Mouse (Mus musculus) cerebellum, adult 2 months (tissue): ENCODE results near the gene Dst.

Experiments
- CTCF ChIP-seq: fragments of 200-500 bp; IDR thresholded peaks from 2 replicates; pipeline ENCODE4 v1.5.1; 2011; ENCODE audit warnings: low read depth, mild to moderate bottlenecking, control low read depth, low read length, moderate library complexity, borderline replicate concordance; ENCODE audit not compliant: insufficient read depth
- POLR2A ChIP-seq: fragments of 200-500 bp; IDR thresholded peaks from 2 replicates; pipeline ENCODE4 v1.6.1; 2011; ENCODE audit warnings: low read length, control low read depth, borderline replicate concordance; ENCODE audit not compliant: insufficient read depth

DNA sequence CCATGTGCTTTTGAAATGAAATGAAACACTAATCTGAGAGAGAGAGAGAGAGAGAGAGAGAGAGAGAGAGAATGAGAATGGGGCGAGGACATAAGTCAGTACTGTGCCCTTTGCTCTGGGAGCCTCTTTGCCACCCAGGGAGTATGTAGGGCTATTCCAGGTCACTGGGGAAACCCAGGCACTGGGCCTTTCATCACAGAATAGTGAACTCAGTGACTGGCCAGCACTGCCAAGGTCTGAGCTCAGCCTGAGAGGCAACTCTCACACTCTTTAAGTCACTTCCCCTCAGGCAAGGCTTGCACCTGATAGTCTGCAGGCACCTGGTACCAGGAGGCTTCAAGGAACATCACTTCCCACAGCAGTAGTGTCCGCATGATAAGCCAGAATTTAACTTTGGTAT is 398.7 kb downstream of the Dst start:
- TF ChIP-seq CTCF (no peak), POLR2A (no peak)
